Mouse (Mus musculus) ES-Bruce4 (cell line): Measurements from ENCODE around the gene Myo1g.

ENCODE experiments used
- EP300 ChIP-seq: IDR thresholded peaks from 2 replicates; pipeline ENCODE4 v1.6.1; 2011; ENCODE audit warnings: low read depth, low read length; ENCODE audit not compliant: insufficient read depth
- POLR2A ChIP-seq: IDR thresholded peaks from one replicate; pipeline ENCODE4 v1.8.1; 2011; ENCODE audit warnings: low read length; ENCODE audit not compliant: insufficient read depth

DNA sequence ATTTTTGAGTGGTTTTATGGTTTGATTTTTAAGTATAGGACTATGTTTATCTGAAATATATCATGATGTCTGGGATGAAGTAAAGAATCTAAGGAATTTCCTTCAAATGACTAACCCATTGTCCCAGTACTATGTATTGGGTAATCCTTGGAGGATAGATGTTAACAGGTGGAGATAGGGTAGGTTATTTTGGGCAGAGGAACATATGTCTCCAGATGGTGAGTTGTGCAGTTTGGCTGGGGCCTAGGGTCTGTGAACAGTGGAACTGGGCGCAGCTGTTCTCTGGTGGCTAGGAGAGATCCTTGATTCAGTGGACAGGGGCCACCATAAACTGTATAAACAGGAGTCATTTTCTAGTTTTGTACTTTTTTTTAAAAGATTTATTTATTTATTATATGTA, 43.4 kb downstream of the Myo1g start:
- TF ChIP-seq POLR2A (no peak), EP300 (no peak)
